Mouse (Mus musculus) G1E (cell line): Measurements from ENCODE around the gene Katnb1.

Source experiments
- CTCF ChIP-seq: IDR thresholded peaks from 2 replicates; pipeline ENCODE4 v1.5.1; 2012; ENCODE audit warnings: low read depth, low read length, inconsistent platforms, mixed read lengths
- GATA1 ChIP-seq: IDR thresholded peaks from 2 replicates; pipeline ENCODE4 v1.6.1; 2012; ENCODE audit warnings: borderline replicate concordance, low read length, inconsistent platforms, mixed read lengths
- TAL1 ChIP-seq: conservative IDR thresholded peaks from 2 replicates; pipeline ENCODE4 v1.6.1; 2012; ENCODE audit warnings: low read depth, low read length, inconsistent platforms, mixed read lengths

- TF ChIP-seq CTCF, result no peak
- no peak for TF ChIP-seq TAL1
- no peak for TF ChIP-seq GATA1
Measured at GRCm38 (mm10) chr8:95139051-95139365, 58.0 kb downstream of the Katnb1 start.
